Mouse (Mus musculus) forebrain, postnatal 0 days (tissue): ENCODE results near the gene Rer1. TPM values are rescaled to one million over a fixed set of nuclear protein-coding genes. Genes with fewer than 3 reads are reported as not detected.

Source experiments
- ATAC-seq: fragments of 200-750 bp; cut with Nextera tagmentation; 2 replicates; pipeline ENCODE4 v1.8.0; 2017; ENCODE audit warnings: mild to moderate bottlenecking, moderate library complexity
- DNase-seq: peaks from one replicate; pipeline ENCODE4 v3.0.0-alpha.2; 2015
- H3K27ac ChIP-seq: fragments of 300-500 bp; sonication (generic); 2 replicates; pipeline ENCODE4 v1.5.1; 2014; ENCODE audit warnings: low read depth, mild to moderate bottlenecking, antibody characterized with exemption, low read length, moderate library complexity, mixed read lengths
- H3K27me3 ChIP-seq: fragments of 300-500 bp; sonication (generic); 2 replicates; pipeline ENCODE4 v1.6.1; 2014; ENCODE audit warnings: mild to moderate bottlenecking, low read length, mixed read lengths; ENCODE audit not compliant: insufficient read depth
- H3K36me3 ChIP-seq: fragments of 300-500 bp; sonication (generic); 2 replicates; pipeline ENCODE4 v1.6.1; 2014; ENCODE audit warnings: mild to moderate bottlenecking, moderate library complexity; ENCODE audit not compliant: insufficient read depth
- H3K4me1 ChIP-seq: fragments of 300-500 bp; sonication (generic); 2 replicates; pipeline ENCODE4 v1.6.1; 2014; ENCODE audit warnings: antibody characterized with exemption; ENCODE audit not compliant: insufficient read depth
- H3K4me2 ChIP-seq: fragments of 300-500 bp; sonication (generic); 2 replicates; pipeline ENCODE4 v1.6.1; 2014; ENCODE audit warnings: low read depth, mild to moderate bottlenecking, moderate library complexity
- H3K4me3 ChIP-seq: fragments of 300-500 bp; sonication (generic); 2 replicates; pipeline ENCODE4 v1.5.1; 2014; ENCODE audit warnings: low read depth, low read length, mixed read lengths
- H3K9ac ChIP-seq: fragments of 300-500 bp; sonication (generic); 2 replicates; pipeline ENCODE4 v1.6.1; 2014; ENCODE audit warnings: mild to moderate bottlenecking
- H3K9me3 ChIP-seq: fragments of 300-500 bp; sonication (generic); 2 replicates; pipeline ENCODE4 v1.6.1; 2016; ENCODE audit warnings: low read length
- CTCF ChIP-seq: sonication (generic); IDR thresholded peaks from 2 replicates; pipeline ENCODE4 v1.5.1; 2016; ENCODE audit warnings: antibody characterized with exemption, control low read depth, low read depth
- WGBS: fragments of 180-500 bp; shearing (Covaris S2); extraction: QIAGEN DNeasy Blood & Tissue Kit; methylation state at CpG from one replicate; pipeline ENCODE4 v1.1.7; 2014; 5-methylcytosine and 5-hydroxymethylcytosine counted together
- polyA plus RNA-seq: library from polyadenylated mRNA; unstranded; fragments of >200 nt; fragmentation: Nextera tagmentation; extraction: Ambion mirVana; gene quantifications from 2 replicates; pipeline ENCODE4 v1.2.1, GENCODE M21; 2015
- total RNA-seq: library from RNA; depleted of rRNA; stranded (reverse); fragments of >200 nt; gene quantifications from 2 replicates; pipeline ENCODE4 v1.2.3, GENCODE M21; 2014

The Rer1 gene
- total and polyA plus RNA-seq, 2 experiments from 2014 or later, result 92.4 to 136 TPM

DNA sequence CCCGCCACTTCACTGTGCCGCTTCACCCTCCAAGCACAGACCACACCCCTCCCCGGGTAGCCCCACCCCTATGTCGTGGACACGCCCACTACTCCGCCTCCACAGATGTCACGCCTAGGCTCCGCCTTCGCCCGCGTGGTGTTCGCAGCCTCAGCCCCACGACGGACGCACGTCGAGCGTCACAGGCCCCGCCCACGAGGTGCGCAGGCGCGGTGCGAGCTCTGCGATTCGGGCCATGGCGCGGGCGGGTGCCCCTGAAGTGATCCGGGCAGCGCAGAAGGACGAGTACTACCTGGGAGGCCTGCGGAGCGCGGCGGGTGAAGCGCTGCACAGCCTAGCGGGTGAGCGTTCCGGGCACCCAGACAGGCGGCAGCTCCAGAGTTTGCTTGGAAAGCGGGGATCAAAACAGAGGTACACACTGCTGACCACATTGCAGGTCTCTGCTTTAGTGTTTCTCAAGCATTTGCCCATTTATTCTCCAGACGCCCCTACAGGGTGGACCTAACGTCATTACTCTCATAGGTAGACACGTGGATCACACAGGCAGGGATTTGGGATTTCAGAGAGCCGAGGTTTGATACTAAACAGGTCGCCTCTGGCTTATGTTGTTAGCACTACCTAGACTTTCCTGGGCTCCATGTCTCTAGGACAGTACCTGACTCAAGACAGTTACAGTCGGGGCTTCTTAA lies 19.2 kb downstream of the Rer1 start, which contains the start of gene Pex10:
Gene Pex10 (plus strand): TSS at position 183 of the 689 bp plus-strand sequence.
- Histone ChIP-seq H3K27ac (peak within 1 kb of the TSS; percentile 69), H3K9me3 (no peaks in the 10 kb centered on the region), H3K4me1 (peaks cover 12% of the 10 kb centered on the region), H3K27me3 (no peaks in the 10 kb centered on the region), H3K4me3 (peak within 1 kb of the TSS; percentile 62), H3K36me3 (peaks cover 34% of the 10 kb centered on the region), H3K9ac (peak within 1 kb of the TSS; percentile 71), H3K4me2 (peak within 1 kb of the TSS; percentile 88)
- no peak for TF ChIP-seq CTCF
- WGBS, result 3% methylated on average over 48 of the region's 48 CpGs
- ATAC-seq (peak; percentile 94), DNase-seq (peak; percentile 99)

DNA sequence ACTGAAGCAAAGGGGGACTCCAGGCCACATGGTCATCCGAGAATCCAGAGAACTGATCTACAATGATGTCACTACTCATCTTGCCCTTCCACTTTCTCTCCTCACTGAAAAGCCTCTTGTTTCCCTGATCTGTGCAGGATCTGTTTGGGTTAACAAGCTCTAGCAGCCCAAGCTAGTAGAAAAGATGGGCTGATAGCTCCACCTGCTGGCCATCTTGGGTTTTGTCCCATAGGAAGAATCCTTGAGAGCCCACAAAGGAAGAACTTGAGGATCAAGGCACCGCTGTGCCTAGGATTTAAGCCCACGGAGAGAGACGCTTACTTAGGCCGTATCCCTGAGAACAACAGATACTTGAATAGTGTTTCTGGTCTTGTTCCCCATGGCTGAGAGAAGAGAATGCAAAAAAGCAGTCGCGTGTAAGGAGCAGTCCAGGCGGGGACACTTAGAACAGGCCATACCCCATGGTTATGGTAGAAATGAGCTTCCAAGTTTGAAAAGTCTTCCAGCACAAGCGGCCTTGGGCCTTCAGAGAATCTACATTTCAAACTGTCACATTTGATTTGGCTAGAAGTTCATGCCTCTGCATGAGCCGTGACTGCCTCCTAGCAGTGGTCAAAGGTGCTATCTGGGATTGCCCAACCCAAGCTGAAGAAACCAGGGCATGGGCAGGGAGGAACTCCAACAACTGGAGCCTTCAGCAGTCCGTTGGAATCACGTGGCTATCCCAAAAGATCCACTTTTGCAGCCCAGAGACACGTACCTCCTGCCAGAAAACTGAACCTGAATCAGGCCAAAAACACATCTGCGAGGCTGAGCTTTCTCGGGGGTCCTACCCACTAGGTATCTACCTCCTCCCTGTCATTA lies 20.0 kb downstream of the Rer1 start:
- H3K27me3 ChIP-seq, result no peaks in the 10 kb centered on the region
- ATAC-seq, result peak; percentile 76
- H3K36me3 ChIP-seq, result peaks cover 26% of the 10 kb centered on the region
- H3K27ac ChIP-seq, result peak overlapping the region; percentile 69
- no peaks in the 10 kb centered on the region for H3K9me3 ChIP-seq
- peak overlapping the region; percentile 88 for H3K4me2 ChIP-seq
- DNase-seq, result peak; percentile 97
- TF ChIP-seq CTCF, result peak; percentile 96
- H3K4me3 ChIP-seq, result peak overlapping the region; percentile 62
- peaks cover 12% of the 10 kb centered on the region for H3K4me1 ChIP-seq
- H3K9ac ChIP-seq, result peak overlapping the region; percentile 71; the same call in 1 of the 2 replicates
- WGBS, result 3% methylated on average over 15 of the region's 15 CpGs

GRCm38 (mm10) chr4:155064474-155064873 lies 21.7 kb downstream of the Rer1 start:
- Histone ChIP-seq H3K4me2 (no peak overlapping the region), H3K27me3 (no peaks in the 10 kb centered on the region), H3K36me3 (peaks cover 9% of the 10 kb centered on the region), H3K9ac (no peak overlapping the region), H3K9me3 (no peaks in the 10 kb centered on the region), H3K4me3 (no peak overlapping the region), H3K27ac (no peak overlapping the region), H3K4me1 (peaks cover 12% of the 10 kb centered on the region)
- DNase-seq, result no peak
- ATAC-seq, result no peak
- 64% methylated on average over 2 of the region's 2 CpGs for WGBS
- peak; percentile 26; the same call in 1 of the 2 replicates for TF ChIP-seq CTCF

DNA sequence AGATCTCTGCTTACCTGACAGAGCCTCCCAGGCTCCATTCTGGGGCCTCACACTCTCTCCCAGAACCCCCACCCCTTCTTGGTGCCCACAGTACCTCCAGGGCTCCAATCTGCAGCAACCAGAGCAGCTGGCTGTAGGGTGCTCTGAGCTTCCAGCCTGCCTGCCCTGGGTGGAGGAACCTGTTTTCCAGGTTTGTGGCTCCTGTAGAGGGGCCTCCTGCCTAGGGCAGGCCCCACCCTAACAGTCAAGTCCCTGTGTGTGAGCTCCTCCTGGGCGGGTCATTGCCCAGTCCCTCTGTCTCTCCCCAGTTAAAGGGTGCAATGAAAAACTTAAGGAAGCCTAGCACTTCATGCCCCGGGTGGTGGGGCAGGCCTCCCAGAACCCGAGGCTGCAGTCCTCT lies 22.3 kb downstream of the Rer1 start:
- no peak overlapping the region for H3K9ac ChIP-seq

GRCm38 (mm10) chr4:155058325-155058724 lies 27.9 kb downstream of the Rer1 start:
- H3K27ac ChIP-seq, result no peak overlapping the region
- ATAC-seq (no peak), DNase-seq (no peak)
- H3K4me3 ChIP-seq, result no peak overlapping the region
- H3K4me2 ChIP-seq, result no peak overlapping the region
- H3K36me3 ChIP-seq, result no peaks in the 10 kb centered on the region
- H3K4me1 ChIP-seq, result no peaks in the 10 kb centered on the region
- TF ChIP-seq CTCF, result no peak
- H3K9me3 ChIP-seq, result no peaks in the 10 kb centered on the region
- no peak overlapping the region for H3K9ac ChIP-seq
- H3K27me3 ChIP-seq, result no peaks in the 10 kb centered on the region
- 44% methylated on average over 10 of the region's 10 CpGs for WGBS

More for the DNA sequence above, 22.3 kb downstream of the Rer1 start:
- H3K4me1 ChIP-seq, result peaks cover 12% of the 10 kb centered on the region
- no peak for TF ChIP-seq CTCF
- ATAC-seq (no peak), DNase-seq (no peak)
- WGBS, result 54% methylated on average over 3 of the region's 3 CpGs
- H3K27ac ChIP-seq, result no peak overlapping the region
- no peaks in the 10 kb centered on the region for H3K9me3 ChIP-seq
- H3K27me3 ChIP-seq, result no peaks in the 10 kb centered on the region
- no peak overlapping the region for H3K4me3 ChIP-seq
- H3K4me2 ChIP-seq, result no peak overlapping the region
- peaks cover 5% of the 10 kb centered on the region; the same call in 1 of the 2 replicates for H3K36me3 ChIP-seq

DNA sequence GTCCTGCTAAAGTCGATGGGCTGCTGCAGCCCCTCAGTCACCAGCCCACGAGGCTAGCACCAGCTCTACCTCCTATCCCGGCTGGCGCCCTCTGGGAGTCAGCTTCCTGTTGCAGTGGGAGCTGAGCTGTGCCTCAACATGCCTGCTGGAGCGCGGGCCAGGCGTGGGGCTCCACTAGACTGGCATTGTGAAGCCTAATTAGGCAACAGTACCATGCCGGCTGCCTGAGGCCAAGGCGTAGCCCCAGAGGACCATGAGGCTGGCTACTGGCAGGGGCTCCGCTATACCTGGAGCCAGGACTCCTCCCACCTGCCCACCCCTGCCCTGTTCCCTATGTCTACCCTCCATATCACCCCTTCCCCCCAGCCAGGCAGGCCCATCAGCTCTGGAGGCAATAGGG lies 29.5 kb downstream of the Rer1 start, which contains the start of gene Plch2:
Gene Plch2 (minus strand): TSS at position 61 of the 400 bp plus-strand sequence.
- ATAC-seq, result no peak
- Histone ChIP-seq H3K9me3 (no peaks in the 10 kb centered on the region), H3K4me2 (no peak within 1 kb of the TSS), H3K27me3 (no peaks in the 10 kb centered on the region), H3K9ac (no peak within 1 kb of the TSS), H3K36me3 (no peaks in the 10 kb centered on the region), H3K4me3 (no peak within 1 kb of the TSS), H3K4me1 (no peaks in the 10 kb centered on the region), H3K27ac (no peak within 1 kb of the TSS)
- DNase-seq, result no peak
- TF ChIP-seq CTCF, result no peak
- 34% methylated on average over 10 of the region's 10 CpGs for WGBS
